Mouse (Mus musculus) small intestine, adult 2 months (tissue): Measurements from ENCODE around the gene Pard3b.

Source experiments
- CTCF ChIP-seq: fragments of 200-500 bp; IDR thresholded peaks from 2 replicates; pipeline ENCODE4 v1.5.1; 2012; ENCODE audit warnings: low read depth, mild to moderate bottlenecking, control low read depth, inconsistent platforms, low read length, moderate library complexity, mixed read lengths; ENCODE audit not compliant: insufficient replicate concordance, insufficient read length; ENCODE audit errors: extremely low read depth
- POLR2A ChIP-seq: fragments of 200-500 bp; IDR thresholded peaks from 2 replicates; pipeline ENCODE4 v1.6.1; 2012; ENCODE audit warnings: low read depth, mild to moderate bottlenecking, control low read depth, inconsistent platforms, low read length, moderate library complexity

- TF ChIP-seq POLR2A (no peak), CTCF (no peak)
These were observed 286.3 kb downstream of the Pard3b start for GRCm38 (mm10) chr1:61924958-61925357.
